Mouse (Mus musculus) Muller cell, postnatal 12 days (primary cell): ENCODE results near the gene Nid1.
"Not testable (repeated sequence)": the region's sequence is repeated elsewhere in the genome, so short reads cannot be mapped to it uniquely, and the experiment has no call there.

ENCODE experiments used
- DNase-seq: peaks from one replicate; pipeline ENCODE4 v3.0.0-alpha.2; 2015; ENCODE audit errors: inconsistent ontology term

Gene Nid1

DNA sequence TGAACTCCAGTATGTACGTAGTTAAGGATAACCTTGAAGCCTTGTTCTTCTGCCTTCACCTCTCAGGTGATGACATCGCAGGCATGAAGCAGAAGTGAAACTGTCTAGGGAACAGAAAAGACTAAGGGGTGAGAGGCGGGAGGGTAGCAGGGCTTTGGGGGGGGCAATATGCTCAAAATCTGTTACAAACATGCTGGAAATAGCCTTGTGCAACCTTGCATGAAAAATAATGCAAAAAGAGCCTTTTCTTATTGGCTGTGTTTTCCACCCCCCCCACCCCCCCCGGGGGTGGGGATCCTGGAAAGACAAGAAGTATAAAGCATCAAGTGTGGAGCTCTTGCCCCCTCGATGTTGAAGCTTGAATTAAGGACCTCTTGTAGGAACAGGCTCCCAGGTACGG lies 16.0 kb downstream of the Nid1 start:
- not testable (repeated sequence) for DNase-seq

DNA sequence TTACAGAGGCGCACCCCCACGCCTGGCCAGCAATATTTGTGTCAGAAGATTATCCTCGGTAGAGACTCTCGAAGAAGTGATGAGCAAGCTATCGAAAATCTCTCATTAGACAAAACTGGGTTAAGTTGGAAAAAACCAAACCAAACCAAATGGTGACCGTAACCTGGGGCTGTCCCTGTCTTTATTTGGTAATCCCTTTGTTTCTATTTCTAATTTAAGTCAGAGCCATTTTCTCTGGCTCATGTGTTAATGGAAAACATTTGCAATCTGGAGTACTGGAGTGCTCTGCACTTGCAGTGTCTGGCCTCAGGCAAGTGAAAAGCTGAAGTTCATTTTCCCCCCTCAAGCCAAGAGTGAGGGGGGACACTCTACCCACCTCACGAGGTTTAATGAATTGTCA lies 16.9 kb downstream of the Nid1 start:
- not testable (repeated sequence) for DNase-seq

DNA sequence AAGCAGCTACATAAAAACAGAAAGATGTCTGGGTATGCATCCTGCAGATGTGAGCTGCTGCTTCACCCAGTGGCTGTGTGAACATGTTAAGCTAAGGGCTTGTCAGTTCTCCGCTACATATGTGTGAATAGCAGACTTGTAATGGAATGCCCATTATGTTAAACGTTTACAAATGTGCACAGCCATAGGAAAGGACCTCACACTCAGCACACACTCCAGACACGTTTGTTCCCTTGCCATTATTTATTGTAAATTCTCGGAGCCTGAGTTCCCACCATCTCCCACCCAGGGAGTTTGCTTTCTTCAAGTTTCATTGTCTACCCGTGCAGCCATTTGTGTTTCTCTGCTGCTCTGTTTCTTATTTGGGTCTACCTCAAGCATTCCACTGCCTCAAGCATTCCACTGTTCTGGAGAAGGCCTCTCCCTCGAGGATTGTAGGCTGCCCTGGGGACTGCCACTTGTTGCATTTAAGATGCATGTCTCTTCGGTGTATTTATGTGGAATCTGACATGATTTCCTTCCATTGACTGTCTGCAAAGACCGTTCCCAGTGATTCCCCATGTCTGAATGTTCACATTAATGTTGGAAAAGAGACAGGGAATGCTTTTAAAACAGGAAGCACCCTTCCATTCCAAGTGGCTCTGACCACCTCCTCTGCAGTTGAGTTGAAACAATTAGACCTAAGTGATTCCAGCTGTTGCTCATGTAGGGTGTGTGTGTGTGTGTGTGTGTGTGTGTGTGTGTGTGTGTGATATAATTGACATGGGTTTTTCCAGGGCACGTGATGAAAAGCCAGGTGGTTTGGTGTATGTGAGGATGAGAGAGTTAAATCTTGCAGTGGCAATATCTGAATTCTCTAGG lies 18.5 kb downstream of the Nid1 start:
- not testable (repeated sequence) for DNase-seq

DNA sequence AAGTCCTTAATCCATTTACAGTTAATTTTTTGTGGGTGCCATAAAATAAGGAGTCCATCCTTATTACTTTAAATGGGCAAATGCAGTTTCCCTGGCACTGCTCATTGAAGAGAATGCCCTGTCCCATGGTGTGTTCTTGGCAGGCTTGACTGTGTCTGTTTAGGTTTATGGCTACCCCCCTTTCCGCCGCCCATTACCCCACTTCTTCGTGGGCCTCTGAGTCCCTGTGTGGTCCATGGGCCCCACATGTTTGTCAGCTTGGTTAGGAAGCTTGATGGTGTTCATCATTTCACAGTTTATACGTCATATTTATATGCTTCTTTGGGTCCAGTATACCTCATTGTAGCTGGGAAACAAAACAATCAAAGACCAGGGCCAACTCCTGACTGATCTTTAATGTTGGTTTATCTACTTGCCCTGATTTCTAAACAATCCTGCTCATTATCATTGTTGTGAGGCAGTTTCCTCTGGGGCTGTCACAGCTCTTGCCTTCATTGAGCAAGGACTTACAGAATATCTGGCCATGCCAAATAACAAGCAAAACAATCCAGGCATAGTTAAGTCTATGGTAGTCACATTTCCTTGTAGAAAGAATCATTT lies 20.9 kb downstream of the Nid1 start:
- peak; percentile 15 for DNase-seq

DNA sequence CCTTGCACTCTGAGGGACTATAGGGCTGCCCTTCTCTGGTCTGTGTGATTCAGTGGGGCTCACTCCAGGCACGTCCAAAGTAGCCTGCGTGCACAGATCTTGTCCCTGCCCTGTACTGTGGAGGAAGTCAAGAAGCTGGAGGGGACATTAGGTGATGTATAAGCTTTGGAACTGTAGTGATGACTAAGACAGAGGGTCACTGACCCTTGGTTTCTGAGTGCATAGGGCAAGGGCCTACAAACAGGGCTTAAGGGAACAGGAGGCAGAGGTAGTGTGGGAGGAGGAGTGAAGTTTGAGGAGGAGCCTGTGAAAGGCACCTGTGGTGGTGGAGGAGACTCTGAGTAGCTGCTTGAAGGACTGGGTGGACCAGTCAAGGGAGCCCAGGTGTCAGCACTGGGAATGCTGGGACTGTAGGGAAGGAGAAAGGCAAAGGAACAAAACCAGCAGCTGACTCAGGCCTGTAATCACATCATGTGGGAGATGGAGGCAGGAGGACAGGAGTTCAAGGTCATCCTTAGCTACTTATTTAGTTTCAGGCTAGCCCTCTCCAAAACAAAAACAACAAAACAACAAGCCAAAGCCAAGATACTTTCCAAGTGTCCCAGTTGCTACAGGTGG lies 23.3 kb downstream of the Nid1 start:
- no peak for DNase-seq

DNA sequence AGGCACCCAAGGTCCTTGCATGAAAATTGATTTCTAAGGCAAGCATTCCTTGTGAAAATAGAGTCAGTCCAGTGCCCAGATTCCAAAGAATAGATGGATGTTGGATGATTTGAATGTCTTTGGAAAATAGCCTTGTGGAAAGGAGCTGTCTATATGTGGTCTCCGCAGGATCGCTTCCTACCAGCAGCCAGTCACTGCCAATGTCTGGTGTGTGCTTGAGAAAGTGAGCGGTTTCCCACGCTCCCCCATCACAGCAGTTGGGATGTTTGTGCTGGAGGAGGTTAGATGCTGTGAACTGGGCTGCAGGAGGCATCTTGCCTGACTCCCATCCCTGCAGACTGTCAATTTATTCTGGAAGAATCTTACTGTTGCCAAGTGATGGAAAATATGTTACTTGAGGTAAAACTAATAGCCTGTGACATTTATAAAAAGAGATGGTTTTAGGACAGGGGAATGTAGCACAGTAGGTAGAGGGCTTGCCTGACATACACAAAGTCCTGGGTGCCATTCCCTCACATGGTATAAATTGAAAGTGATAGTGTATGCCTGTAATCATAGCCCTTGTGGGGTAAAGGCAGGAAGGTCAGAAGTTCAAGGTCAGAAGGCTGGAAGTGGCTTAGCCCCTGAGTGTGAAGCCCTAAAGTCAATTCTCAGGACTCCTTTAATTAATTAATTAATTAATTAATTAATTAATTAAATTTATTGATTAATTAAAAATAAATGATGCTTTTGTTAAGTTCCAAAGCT lies 24.3 kb downstream of the Nid1 start:
- no peak for DNase-seq

DNA sequence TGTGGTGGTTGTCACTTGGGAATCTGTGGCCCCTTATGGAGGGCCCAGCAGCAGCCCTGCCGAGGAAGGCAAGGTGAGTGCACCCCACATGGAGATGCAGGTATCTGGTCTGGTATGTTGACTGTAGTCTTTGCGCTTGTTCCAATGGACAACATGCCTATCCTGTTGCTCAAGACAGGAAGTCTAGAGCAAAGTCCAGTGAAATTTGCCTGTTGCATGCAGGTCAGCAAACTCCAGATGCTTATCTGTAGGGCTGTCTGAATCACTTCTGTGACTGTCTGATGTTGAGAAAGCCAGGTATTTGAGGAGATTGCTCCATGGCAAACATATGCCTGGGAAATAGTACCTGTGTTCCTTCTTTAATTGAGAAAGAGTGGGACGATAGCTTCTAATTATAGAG lies 26.6 kb downstream of the Nid1 start:
- no peak for DNase-seq

DNA sequence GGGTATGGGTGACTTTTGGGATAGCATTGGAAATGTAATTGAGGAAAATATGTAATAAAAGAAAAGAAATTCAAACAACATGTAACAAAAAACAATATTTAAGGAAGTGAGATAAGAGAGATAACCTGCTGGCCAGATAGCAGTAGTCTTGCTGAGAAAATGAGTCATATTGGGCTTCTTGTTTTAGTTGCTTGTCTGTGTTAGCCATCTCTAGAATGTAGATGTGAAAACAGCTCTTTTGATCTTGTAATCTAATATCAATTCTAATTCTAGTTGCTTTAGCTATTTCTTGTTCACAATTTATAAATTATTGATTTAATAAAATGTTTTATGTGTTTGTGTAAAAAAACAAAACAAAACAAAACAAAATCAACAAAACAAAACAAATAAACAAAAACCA lies 29.9 kb downstream of the Nid1 start:
- not testable (repeated sequence) for DNase-seq

DNA sequence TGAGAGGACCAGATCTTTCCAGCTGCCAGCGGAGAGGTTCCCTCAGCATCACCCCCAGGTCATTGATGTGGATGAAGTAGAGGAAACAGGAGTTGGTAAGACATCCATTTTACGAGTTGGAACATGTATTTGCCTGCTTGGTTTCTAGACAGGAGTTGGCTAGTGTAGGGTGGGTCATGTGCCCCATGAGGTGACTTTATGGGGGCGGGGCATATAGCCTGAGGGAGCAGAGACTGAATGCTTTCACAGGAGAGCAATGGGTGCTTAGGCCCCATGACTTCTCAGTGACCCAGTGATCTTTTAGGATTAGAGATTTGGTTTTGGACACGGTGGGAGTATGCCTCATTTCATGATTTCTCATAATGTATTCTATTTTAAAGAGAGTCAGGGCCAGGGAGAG lies 31.2 kb downstream of the Nid1 start:
- DNase-seq, result no peak

DNA sequence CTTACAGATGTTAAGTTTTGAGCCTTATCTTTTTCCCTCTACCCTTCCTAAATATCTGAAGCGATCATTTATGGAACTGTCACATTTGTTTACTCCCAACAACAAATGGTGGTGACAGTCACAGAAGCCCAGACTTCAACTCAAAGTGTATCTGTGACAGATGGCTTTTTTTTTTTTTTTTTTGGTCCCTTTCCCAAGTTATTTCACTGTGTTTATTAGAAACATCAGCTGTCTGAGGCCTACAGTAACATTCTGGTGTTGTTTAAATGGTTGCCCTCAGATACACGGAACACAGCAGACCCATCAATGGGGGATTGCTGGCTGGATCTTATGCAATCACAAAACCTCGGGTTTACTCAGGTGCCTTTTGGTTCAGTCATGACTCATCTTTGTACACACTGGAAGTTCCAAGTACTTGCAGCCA lies 34.0 kb downstream of the Nid1 start:
- DNase-seq, result no peak

DNA sequence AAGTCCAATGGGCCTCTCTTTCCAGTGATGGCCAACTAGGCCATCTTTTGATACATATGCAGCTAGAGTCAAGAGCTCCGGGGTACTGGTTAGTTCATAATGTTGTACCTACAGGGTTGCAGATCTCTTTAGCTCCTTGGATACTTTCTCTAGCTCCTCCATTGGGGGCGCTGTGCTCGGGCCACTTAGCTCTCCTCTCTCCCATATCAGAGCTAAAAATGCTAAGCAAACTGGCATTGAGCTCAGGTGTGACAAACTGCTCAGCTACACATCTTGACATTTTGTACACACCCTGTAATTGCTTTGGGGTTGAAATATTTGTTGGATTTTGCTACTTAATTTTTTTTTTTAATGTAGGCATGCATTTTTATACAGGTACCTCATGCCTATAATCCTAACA lies 37.1 kb downstream of the Nid1 start:
- DNase-seq, result not testable (repeated sequence)

DNA sequence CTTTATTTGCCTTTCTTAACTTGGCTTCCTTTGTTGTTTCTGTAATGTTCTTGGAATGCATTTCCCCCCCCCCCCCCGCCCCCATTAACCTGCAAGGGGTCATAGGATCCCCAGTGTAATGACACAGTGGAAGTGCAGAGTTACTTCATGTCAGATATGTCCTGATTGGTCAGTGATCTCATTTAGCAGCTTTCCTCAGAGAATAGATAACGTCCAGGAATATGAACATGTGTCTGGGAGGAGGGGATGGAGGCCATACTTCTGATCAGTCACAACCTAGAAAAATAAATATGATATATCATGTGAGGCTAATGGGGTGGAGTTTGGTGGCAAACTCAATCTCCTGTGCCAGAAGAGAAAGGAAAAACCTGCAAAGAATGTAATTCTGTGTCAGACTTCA lies 37.6 kb downstream of the Nid1 start:
- DNase-seq, result no peak

DNA sequence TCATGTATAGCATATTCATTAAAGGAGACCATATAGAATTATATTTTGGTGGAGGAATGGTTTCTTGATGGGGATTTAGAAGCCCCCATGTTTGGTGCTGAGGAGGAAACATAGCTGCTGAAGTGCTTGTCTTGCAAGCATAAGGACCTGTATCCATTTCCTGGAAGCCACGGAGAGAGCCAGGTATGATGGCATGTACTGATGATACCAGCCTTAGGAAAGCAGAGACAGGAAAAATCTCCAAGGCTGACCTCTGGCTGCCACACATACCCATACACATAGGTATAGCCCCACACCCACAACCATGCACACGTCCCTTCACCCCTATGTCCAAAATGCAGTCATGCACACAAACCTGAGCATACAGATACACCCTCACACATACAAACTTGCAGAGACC lies 39.2 kb downstream of the Nid1 start:
- no peak for DNase-seq

DNA sequence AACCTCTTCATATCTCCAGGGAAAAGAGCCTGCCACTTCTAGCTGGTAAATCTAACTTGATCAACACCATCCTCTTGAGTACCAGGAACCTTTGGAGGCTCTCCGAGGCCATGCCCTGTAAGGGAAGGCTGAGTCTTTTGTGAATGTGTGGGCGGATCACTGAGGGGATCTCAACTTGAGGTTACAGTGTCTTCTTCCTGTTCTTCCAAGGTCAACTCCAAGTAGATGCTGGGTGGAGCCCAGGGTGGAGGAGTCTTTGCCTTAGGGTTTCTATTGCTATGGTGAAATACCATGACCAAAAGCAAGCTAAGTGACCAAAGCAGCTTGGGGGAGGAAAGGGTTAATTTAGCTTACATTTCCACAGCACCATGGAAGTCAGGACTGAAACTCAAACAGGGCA lies 39.7 kb downstream of the Nid1 start:
- DNase-seq, result no peak

DNA sequence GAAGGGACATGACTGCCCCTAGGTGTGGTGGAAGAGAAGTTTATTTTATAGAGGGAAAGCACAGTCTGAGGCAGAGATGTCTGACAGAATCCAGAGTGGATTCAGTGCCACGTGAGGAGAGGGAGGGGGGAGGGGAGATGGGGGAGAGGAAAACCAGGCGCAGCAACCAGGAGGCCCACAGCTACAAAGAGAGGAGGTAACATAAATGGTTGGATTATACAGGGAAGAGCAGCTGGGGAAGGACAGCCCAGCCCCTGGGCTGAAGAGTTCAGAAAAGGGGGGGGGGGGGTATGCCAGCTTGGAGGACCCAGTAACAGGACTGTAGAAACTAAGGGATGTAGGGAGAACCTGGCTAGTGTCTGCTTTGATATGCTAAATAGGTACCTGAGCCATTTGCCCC lies 42.6 kb downstream of the Nid1 start:
- no peak for DNase-seq

DNA sequence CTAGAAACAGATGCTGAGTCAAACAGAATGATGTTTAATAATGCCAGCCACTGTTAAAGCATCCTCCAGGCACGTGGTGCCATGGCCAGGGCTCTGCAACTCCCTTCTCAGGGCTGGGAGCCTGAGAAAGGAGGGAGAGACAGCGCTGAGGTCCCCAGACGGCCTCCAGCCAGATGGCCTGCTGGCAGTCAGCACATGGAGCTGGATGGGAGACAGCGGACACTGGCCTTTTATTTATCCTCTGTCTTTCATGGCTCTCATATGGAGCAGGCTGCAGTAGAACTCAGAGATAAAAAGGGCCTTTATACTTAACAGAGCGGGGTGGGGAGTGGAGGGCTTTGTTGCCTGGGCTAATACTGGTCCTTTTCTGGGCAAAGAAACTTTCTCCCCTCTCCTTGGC lies 43.7 kb downstream of the Nid1 start:
- DNase-seq, result peak; percentile 64

DNA sequence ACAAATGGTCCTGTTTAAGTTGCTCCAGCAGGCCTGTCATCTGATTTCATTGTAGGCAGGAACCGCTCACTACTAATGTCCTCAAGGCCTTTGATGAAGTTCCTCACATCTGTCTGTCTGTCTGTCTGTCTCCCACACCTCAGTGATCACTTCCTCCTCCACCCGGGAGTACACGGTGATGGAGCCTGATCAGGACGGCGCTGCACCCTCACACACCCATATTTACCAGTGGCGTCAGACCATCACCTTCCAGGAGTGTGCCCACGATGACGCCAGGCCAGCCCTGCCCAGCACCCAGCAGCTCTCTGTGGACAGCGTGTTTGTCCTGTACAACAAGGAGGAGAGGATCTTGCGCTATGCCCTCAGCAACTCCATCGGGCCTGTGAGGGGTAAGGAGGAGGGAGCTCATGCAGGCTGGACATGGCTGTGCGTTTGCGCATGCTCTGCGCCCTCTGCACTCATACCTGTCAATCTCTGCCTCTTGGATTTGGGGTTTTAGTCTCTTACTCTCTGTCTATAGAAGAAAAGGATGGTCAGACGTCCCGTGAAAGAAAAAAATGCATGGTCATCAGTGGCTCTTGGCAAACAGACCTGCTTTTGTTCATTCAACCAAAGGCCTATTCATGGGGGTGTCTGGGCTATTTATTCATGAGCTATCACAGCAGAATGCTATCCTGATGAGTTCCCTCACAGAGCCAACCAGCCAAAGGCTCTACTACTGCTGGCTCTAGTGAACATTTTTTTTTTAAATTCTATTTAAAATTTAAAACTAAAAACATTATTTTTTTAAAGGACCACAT lies 44.7 kb downstream of the Nid1 start:
- peak; percentile 91 for DNase-seq

DNA sequence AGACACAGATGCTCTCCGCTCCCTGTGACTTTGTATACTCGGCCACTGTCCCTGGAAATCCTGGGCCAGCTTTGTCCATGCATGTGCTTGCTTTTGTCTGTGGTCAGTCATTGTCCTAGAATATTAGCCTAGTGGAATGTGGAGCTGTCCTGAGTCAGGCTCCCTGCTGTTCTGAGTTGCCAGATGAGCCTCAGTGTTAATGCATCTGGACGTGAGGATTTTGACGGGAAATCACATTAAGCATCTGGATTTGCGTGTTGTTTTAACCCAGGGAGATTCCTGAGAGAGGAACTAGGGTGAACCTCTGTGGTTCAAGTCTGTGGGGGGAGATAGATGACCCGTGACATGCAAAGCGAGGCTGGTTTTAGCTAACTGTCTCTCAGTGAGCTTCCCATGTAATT lies 47.0 kb downstream of the Nid1 start:
- DNase-seq, result peak; percentile 70

DNA sequence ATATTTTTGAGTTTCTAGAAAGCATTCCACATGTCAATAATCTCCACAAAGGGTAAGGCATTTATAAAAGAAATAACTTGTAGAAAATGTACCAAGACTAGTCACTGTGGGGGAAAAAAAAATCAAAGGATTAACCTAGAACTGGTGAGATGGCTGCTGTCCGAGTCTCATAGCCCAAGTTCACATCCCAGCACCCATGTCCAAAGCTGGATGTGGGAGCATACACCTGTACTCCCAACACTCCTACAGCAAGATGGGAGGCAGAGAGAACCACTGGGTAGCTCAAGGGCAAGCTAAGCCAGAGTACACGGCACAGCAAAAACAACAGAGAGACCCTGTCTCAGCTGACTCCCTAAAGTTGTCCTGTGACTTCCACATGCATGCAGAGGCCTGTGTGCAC lies 47.5 kb downstream of the Nid1 start:
- DNase-seq, result no peak

DNA sequence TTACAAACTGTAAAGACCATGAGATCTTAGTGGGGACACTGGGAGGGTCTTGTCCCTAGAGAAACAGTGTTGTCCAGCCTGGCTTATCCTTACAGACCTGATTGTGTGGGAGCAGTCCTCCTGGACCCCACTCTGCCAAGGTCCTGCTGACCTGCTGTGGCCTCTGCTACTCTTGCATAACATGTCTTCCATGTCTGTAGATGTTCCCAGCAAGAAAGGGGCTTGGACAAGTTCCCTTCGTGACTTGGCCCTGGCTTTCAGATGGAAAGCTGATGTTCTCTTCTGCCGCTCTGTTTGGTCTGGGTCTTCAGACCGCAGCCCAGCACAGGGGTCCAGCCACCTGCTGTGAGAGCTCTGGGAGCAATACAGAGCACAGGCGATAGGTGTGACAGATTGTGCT lies 48.3 kb downstream of the Nid1 start:
- no peak for DNase-seq

DNA sequence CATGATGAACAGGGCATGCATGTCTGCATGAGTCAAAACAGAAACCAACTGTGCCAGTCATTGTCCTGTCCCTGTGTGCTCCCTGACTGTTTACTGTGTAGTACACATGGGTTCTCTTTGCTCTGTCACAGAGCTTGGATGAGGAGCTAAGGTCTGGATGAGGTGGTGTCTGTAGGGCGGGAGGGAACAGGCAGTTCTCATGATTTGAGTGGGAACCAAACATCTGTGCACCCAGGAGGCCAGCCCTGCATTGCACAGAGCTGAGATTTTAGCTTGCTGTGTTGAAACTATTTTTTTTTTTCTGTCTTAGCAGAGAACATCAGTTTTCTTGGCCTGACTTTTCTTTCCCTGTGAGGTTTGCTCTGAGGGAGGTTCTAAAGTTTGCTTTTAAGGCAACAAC lies 50.5 kb downstream of the Nid1 start:
- no peak for DNase-seq

DNA sequence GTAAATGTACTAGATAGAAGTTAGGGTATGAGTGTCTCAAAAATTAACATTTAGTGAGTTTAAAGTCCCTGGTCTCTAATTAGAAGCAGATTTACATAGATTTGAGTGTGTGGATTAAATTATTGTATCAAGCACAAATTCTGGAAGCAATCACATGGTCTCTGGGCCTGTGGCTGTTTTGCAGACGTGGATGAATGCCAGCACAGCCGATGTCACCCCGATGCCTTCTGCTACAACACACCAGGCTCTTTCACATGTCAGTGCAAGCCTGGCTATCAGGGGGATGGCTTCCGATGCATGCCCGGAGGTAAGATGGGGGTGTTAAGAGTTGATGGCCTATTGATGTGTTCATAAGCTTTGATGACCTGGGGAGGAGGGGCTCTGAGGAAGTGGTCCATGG lies 52.5 kb downstream of the Nid1 start:
- no peak for DNase-seq
